Mouse (Mus musculus) myocyte (in vitro differentiated cells): ENCODE data around the gene Plgrkt. TPM values are rescaled to one million over a fixed set of nuclear protein-coding genes. Genes with fewer than 3 reads are reported as not detected.

Source experiments
- H3K27me3 ChIP-seq: one replicate; pipeline ENCODE4 v1.6.1; 2011; ENCODE audit not compliant: control insufficient read depth, insufficient read depth, insufficient read length
- H3K36me3 ChIP-seq: one replicate; pipeline ENCODE4 v1.6.1; 2011; ENCODE audit not compliant: control insufficient read depth, insufficient read depth
- H3K4me2 ChIP-seq: one replicate; pipeline ENCODE4 v1.6.1; 2011; ENCODE audit warnings: low read depth, control low read depth
- H3K4me3 ChIP-seq: one replicate; pipeline ENCODE4 v1.5.1; 2011; ENCODE audit warnings: mild to moderate bottlenecking, control low read depth, moderate library complexity
- H3K79me2 ChIP-seq: one replicate; pipeline ENCODE4 v1.6.1; 2011; ENCODE audit not compliant: control insufficient read depth, insufficient read depth
- H3ac ChIP-seq: one replicate; pipeline ENCODE4 v1.6.1; 2011; ENCODE audit not compliant: control insufficient read depth, insufficient read length
- CEBPB ChIP-seq: IDR thresholded peaks from 2 replicates; pipeline ENCODE4 v1.6.1; 2011; ENCODE audit warnings: mild to moderate bottlenecking, moderate library complexity; ENCODE audit not compliant: poor library complexity, insufficient read depth, severe bottlenecking
- E2F4 ChIP-seq: IDR thresholded peaks from one replicate; pipeline ENCODE4 v1.6.1; 2011; ENCODE audit warnings: mild to moderate bottlenecking, control low read depth, moderate library complexity; ENCODE audit not compliant: insufficient read depth
- MAX ChIP-seq: IDR thresholded peaks from one replicate; pipeline ENCODE4 v1.6.1; 2011; ENCODE audit warnings: low read depth, mild to moderate bottlenecking, control low read depth
- MYOD1 ChIP-seq, 3 experiments: IDR thresholded peaks; one replicate each; pipeline ENCODE4 v1.6.1; 2011; ENCODE audit warnings: control low read depth in 2 of 3, low read depth in 2 of 3, mild to moderate bottlenecking in 2 of 3, moderate library complexity in 1 of 3; ENCODE audit not compliant: insufficient read length in 2 of 3, control insufficient read depth in 1 of 3
- MYOG ChIP-seq, 3 experiments: IDR thresholded peaks; one replicate each; pipeline ENCODE4 v1.6.1; 2011; ENCODE audit warnings: control low read depth in 2 of 3, low read depth in 2 of 3, mild to moderate bottlenecking in 2 of 3; ENCODE audit not compliant: insufficient read length in 2 of 3, control insufficient read depth in 1 of 3, insufficient read depth in 1 of 3
- POLR2A ChIP-seq: IDR thresholded peaks from one replicate; pipeline ENCODE4 v1.6.1; 2011; ENCODE audit warnings: low read depth, mild to moderate bottlenecking, control low read depth, moderate library complexity; ENCODE audit not compliant: insufficient read length
- POLR2AphosphoS2 ChIP-seq: IDR thresholded peaks from one replicate; pipeline ENCODE4 v1.6.1; 2011; ENCODE audit warnings: low read depth, control low read depth; ENCODE audit not compliant: insufficient read length
- REST ChIP-seq: IDR thresholded peaks from one replicate; pipeline ENCODE4 v1.6.1; 2011; ENCODE audit warnings: mild to moderate bottlenecking, control low read depth, moderate library complexity; ENCODE audit not compliant: insufficient read depth, insufficient read length
- SRF ChIP-seq: IDR thresholded peaks from one replicate; pipeline ENCODE4 v1.6.1; 2011; ENCODE audit warnings: low read depth; ENCODE audit not compliant: control insufficient read depth, insufficient read length
- TCF12 ChIP-seq: IDR thresholded peaks from one replicate; pipeline ENCODE4 v1.6.1; 2011; ENCODE audit warnings: mild to moderate bottlenecking, control low read depth; ENCODE audit not compliant: poor library complexity, insufficient read depth, severe bottlenecking
- TCF3 ChIP-seq: IDR thresholded peaks from one replicate; pipeline ENCODE4 v1.6.1; 2011; ENCODE audit warnings: low read depth, control low read depth; ENCODE audit not compliant: insufficient read length
- USF1 ChIP-seq: IDR thresholded peaks from one replicate; pipeline ENCODE4 v1.6.1; 2011; ENCODE audit warnings: low read depth, mild to moderate bottlenecking, control low read depth, moderate library complexity
- polyA plus RNA-seq: library from polyadenylated mRNA; unstranded; fragments of >200 nt; fragmentation: generic; extraction: Trizol; gene quantifications from one replicate; pipeline ENCODE4 v1.2.1, GENCODE M21; 2012; ENCODE audit warnings: missing spikeins

The Plgrkt gene
- polyA plus RNA-seq, 1 experiment = 25.1 TPM

DNA sequence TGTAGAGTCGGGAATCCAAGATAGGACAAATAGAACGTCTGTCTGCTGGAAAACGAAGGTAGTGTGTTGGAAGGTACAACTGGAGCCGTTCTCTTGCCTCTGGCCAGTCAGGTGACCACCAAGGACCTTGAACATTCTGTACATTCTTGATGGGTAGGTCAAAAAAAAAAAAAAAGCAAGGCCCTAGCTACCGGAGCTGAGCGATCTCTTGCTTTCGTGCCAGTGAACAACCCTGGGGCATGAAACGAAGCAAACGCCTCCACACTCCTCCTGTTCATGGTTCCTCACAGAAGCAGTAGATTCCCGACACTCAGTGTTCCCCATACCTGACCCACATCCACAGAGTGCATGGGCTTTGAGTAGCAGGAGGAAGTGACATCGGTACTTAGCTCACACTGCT, 10.9 kb downstream of the Plgrkt start:
- Histone ChIP-seq H3K79me2 (no peaks in the 10 kb centered on the region), H3K27me3 (no peaks in the 10 kb centered on the region), H3K4me2 (no peak overlapping the region), H3ac (no peak overlapping the region), H3K4me3 (no peak overlapping the region), H3K36me3 (no peaks in the 10 kb centered on the region)
- TF ChIP-seq MYOG (IDR thresholded peaks at IDR 0.05; ENCODE audit: control insufficient read depth in 1 of 3, insufficient read depth in 1 of 3, insufficient read length in 2 of 3, low read depth in 2 of 3) (no peak), SRF (no peak), POLR2A (no peak), MAX (no peak), TCF3 (no peak), USF1 (no peak), POLR2AphosphoS2 (no peak), REST (no peak), MYOD1 (IDR thresholded peaks at IDR 0.05; ENCODE audit: control insufficient read depth in 1 of 3, insufficient read length in 2 of 3, low read depth in 2 of 3) (no peak), TCF12 (no peak)

DNA sequence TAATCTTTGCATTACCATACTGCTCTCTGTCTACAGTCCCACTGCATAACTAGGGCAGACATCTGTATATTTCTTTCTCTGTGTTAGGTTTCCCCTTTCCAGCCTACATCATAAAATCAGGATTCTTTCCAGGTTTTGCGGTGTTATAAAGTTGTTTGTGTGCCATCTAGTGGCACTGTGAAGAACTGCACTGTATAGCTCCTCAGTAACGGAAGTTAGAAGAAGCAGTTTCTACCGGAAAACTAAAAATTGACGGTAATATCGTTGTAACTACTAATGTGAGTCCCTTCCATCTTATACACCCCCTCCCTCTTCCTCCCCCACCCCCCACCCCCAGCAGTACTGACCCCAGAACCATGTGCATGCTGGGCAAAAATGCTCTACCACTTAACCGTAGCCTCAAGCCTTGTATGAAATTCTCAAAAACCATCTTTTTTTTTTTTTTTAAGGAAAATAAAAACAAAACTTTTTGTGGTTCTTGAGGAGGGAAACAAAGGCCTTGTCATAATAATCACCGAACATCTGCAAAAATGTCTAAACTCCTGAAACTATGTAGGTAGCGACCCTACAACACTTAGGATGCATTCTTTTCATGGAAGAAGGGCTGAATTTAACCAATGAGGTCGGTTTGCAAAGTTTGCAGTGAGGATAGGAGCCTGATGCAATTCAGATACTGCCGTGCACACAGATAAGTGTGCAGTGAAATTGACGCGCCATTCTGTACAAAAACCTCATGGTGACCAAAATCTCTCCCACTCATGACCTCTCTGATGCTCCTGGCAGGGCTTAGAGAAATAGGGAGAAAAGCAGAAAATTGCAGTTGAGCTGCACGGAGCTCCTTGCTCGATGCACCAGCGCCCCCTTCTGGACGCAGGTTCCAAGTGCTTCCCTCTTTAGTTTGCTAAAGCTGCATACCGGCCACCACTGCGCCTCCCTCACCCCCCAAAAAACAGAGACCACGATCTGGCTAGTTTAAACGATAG, 12.0 kb downstream of the Plgrkt start:
- Histone ChIP-seq H3ac (no peak overlapping the region), H3K27me3 (no peaks in the 10 kb centered on the region), H3K79me2 (no peaks in the 10 kb centered on the region), H3K36me3 (no peaks in the 10 kb centered on the region), H3K4me2 (peak overlapping the region; percentile 89), H3K4me3 (peak overlapping the region; percentile 2)
- TF ChIP-seq CEBPB (0 out of 2 replicates have a peak, but pooled peaks have one; percentile 4), MYOG (IDR thresholded peaks at IDR 0.05; ENCODE audit: control insufficient read depth in 1 of 3, insufficient read depth in 1 of 3, insufficient read length in 2 of 3, low read depth in 2 of 3) (no peak)

DNA sequence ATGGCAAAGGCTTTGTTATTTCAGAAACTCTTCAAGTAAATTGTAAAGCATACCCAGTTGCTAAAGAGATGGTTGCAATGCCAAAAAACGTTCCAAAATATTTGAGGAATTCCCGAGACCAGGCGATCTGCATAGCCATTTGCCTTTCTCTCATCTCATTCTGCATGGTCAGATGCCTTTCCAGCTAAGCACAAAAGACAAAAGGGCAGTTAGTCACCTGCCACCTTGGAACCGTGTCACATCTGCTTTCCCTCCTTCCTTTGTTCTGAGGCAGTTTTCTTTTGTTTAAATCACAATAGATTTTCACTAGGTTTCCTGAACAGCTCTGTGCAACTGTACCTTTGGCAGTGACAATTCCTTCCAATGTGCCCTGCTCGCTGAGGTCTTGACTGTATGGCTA, 16.2 kb downstream of the Plgrkt start:
- H3K4me3 ChIP-seq = no peak overlapping the region
- H3K4me2 ChIP-seq = no peak overlapping the region
- no peak overlapping the region for H3ac ChIP-seq
- no peaks in the 10 kb centered on the region for H3K79me2 ChIP-seq
- TF ChIP-seq TCF12 (no peak), POLR2AphosphoS2 (no peak), SRF (no peak), TCF3 (no peak), POLR2A (no peak)
- H3K27me3 ChIP-seq = no peaks in the 10 kb centered on the region
- no peaks in the 10 kb centered on the region for H3K36me3 ChIP-seq

DNA sequence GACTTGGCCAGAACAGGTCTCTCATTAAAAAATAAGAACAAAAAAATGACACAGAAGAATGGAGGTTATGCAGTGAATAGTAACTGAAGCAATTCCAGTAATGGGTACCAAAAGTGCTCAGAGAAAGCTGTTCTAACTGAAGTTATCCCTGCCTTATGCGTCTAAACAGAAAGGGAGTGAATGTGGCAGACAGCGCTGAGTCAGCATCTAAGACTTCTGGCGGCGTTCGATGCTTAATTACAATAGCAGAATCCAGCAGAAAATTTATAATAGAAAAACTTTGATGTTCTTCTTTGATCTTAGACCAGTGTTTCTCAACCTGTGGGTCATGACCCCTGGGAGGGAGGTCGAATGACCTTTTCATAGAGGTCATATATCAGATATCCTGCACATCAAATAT, 21.6 kb downstream of the Plgrkt start:
- TF ChIP-seq POLR2AphosphoS2 (no peak), REST (no peak), TCF3 (no peak), MAX (no peak), TCF12 (no peak), USF1 (no peak), MYOG (IDR thresholded peaks at IDR 0.05; ENCODE audit: control insufficient read depth in 1 of 3, insufficient read depth in 1 of 3, insufficient read length in 2 of 3, low read depth in 2 of 3) (no peak), SRF (no peak), CEBPB (no peak)
- no peaks in the 10 kb centered on the region for H3K79me2 ChIP-seq
- H3K36me3 ChIP-seq = no peaks in the 10 kb centered on the region
- H3ac ChIP-seq = no peak overlapping the region
- no peaks in the 10 kb centered on the region for H3K27me3 ChIP-seq
- no peak overlapping the region for H3K4me2 ChIP-seq
- H3K4me3 ChIP-seq = no peak overlapping the region

DNA sequence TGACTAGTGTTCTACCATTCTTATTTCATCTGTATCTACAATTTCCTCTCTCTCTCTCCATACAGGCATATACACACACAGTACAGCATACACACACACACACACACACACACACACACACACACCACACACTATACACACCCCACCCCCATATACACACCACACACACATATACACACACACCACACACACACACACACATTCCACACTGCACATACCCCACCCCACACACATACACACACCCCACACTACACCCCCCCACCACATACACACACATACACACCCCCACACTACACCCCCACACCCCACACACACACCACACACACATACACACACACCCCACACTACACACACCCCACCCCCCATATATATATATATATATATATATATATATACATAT, 22.3 kb downstream of the Plgrkt start:
- no peak for TF ChIP-seq CEBPB
- no peak for TF ChIP-seq MYOG (IDR thresholded peaks at IDR 0.05; ENCODE audit: control insufficient read depth in 1 of 3, insufficient read depth in 1 of 3, insufficient read length in 2 of 3, low read depth in 2 of 3)
- no peak for TF ChIP-seq REST
- TF ChIP-seq TCF12 = no peak
- TF ChIP-seq MYOD1 (IDR thresholded peaks at IDR 0.05; ENCODE audit: control insufficient read depth in 1 of 3, insufficient read length in 2 of 3, low read depth in 2 of 3) = no peak
- no peak for TF ChIP-seq SRF
- TF ChIP-seq E2F4 = no peak
- TF ChIP-seq POLR2A = no peak
- no peak for TF ChIP-seq POLR2AphosphoS2
- no peak for TF ChIP-seq TCF3
- no peak for TF ChIP-seq MAX
- TF ChIP-seq USF1 = no peak
- Histone ChIP-seq H3K79me2 (no peaks in the 10 kb centered on the region), H3ac (no peak overlapping the region), H3K36me3 (no peaks in the 10 kb centered on the region), H3K27me3 (no peaks in the 10 kb centered on the region), H3K4me3 (no peak overlapping the region), H3K4me2 (no peak overlapping the region)
